Mouse (Mus musculus) layer of hippocampus, adult 8-10 months (tissue): ENCODE measurements at regions not wholly inside any gene's neighbourhood (a gene's known extent, or its start where the extent isn't known, plus 50 kb on each side); places are given as distances from the start of the nearest gene placed in this dataset.

ENCODE experiments used
- DNase-seq, 2 experiments: peaks; one replicate each; pipeline ENCODE4 v3.0.0; 2022; ENCODE audit warnings: low spot score in 2 of 2

- DNase-seq = no peak
Observed at GRCm38 (mm10) chr6:117330198-117330597, 161.9 kb downstream of the Cxcl12 start.

- DNase-seq = no peak
Observed at GRCm38 (mm10) chr6:117330726-117331360, 162.5 kb downstream of the Cxcl12 start.

- no peak for DNase-seq
Observed at GRCm38 (mm10) chr6:117332641-117333040, 164.3 kb downstream of the Cxcl12 start.

- no peak for DNase-seq
Observed at GRCm38 (mm10) chr6:117342123-117342522, 173.8 kb downstream of the Cxcl12 start.

- DNase-seq = no peak
Observed at GRCm38 (mm10) chr6:117347356-117347755, 179.0 kb downstream of the Cxcl12 start.

GRCm38 (mm10) chr6:117351846-117352245, 183.5 kb downstream of the Cxcl12 start:
- no peak for DNase-seq

GRCm38 (mm10) chr6:117353091-117353490, 184.8 kb downstream of the Cxcl12 start:
- no peak for DNase-seq

- DNase-seq = peak in 1 of 2 experiments; percentile 20
Observed at GRCm38 (mm10) chr6:117356101-117356500, 187.8 kb downstream of the Cxcl12 start.

- no peak for DNase-seq
Observed at GRCm38 (mm10) chr6:117359401-117359800, 191.1 kb downstream of the Cxcl12 start.

- no peak for DNase-seq
Observed at GRCm38 (mm10) chr6:117366563-117366962, 198.2 kb downstream of the Cxcl12 start.

GRCm38 (mm10) chr6:117375989-117376388, 207.7 kb downstream of the Cxcl12 start:
- DNase-seq = no peak

- no peak for DNase-seq
Observed at GRCm38 (mm10) chr6:117379904-117380303, 211.6 kb downstream of the Cxcl12 start.

GRCm38 (mm10) chr6:117390233-117390848, 222.0 kb downstream of the Cxcl12 start:
- no peak for DNase-seq

- DNase-seq = no peak
Observed at GRCm38 (mm10) chr6:117393480-117393879, 225.1 kb downstream of the Cxcl12 start.

- no peak for DNase-seq
Observed at GRCm38 (mm10) chr6:117405589-117406311, 237.4 kb downstream of the Cxcl12 start.

- DNase-seq = no peak
Observed at GRCm38 (mm10) chr6:117406312-117406595, 237.9 kb downstream of the Cxcl12 start.

- no peak for DNase-seq
Observed at GRCm38 (mm10) chr6:117406757-117407156, 238.4 kb downstream of the Cxcl12 start.

GRCm38 (mm10) chr6:117407206-117407858, 239.0 kb downstream of the Cxcl12 start:
- peak in 1 of 2 experiments; percentile 45 for DNase-seq

- no peak for DNase-seq
Observed at GRCm38 (mm10) chr6:117407953-117408352, 239.6 kb downstream of the Cxcl12 start.

GRCm38 (mm10) chr6:117408971-117409783, 240.8 kb downstream of the Cxcl12 start:
- no peak for DNase-seq

- DNase-seq = no peak
Observed at GRCm38 (mm10) chr6:117414926-117415325, 246.6 kb downstream of the Cxcl12 start.
